Mouse (Mus musculus) liver, postnatal 0 days (tissue): Measurements from ENCODE around the gene Timm50. TPM values are rescaled to one million over a fixed set of nuclear protein-coding genes. Genes with fewer than 3 reads are reported as not detected.

ENCODE experiments used
- ATAC-seq: fragments of 200-750 bp; cut with Nextera tagmentation; 2 replicates; pipeline ENCODE4 v1.8.0; 2017; ENCODE audit warnings: mild to moderate bottlenecking, moderate library complexity
- DNase-seq: peaks from one replicate; pipeline ENCODE4 v3.0.0-alpha.2; 2016
- H3K27ac ChIP-seq: fragments of 300-500 bp; sonication (generic); 2 replicates; pipeline ENCODE4 v1.5.1; 2014; ENCODE audit warnings: antibody characterized with exemption, moderate library complexity, mild to moderate bottlenecking, low read depth
- H3K27me3 ChIP-seq: fragments of 300-500 bp; sonication (generic); 2 replicates; pipeline ENCODE4 v1.6.1; 2014; ENCODE audit warnings: low read length, control low read depth, mixed read lengths; ENCODE audit not compliant: insufficient read depth
- H3K36me3 ChIP-seq: fragments of 300-500 bp; sonication (generic); replicated peaks from 2 replicates; pipeline ENCODE4 v1.6.1; 2014; ENCODE audit warnings: mild to moderate bottlenecking, control low read depth, low read length, moderate library complexity, mixed read lengths; ENCODE audit not compliant: insufficient read depth
- H3K4me1 ChIP-seq: fragments of 300-500 bp; sonication (generic); 2 replicates; pipeline ENCODE4 v1.6.1; 2014; ENCODE audit warnings: antibody characterized with exemption, mild to moderate bottlenecking, control low read depth; ENCODE audit not compliant: insufficient read depth
- H3K4me2 ChIP-seq: fragments of 300-500 bp; sonication (generic); 2 replicates; pipeline ENCODE4 v1.6.1; 2014; ENCODE audit warnings: low read depth, mild to moderate bottlenecking, low read length, moderate library complexity, mixed read lengths
- H3K4me3 ChIP-seq: fragments of 300-500 bp; sonication (generic); 2 replicates; pipeline ENCODE4 v1.5.1; 2014; ENCODE audit warnings: low read depth, low read length
- H3K9ac ChIP-seq: fragments of 300-500 bp; sonication (generic); replicated peaks from 2 replicates; pipeline ENCODE4 v1.6.1; 2014; ENCODE audit warnings: mild to moderate bottlenecking, moderate library complexity
- H3K9me3 ChIP-seq: fragments of 300-500 bp; sonication (generic); 2 replicates; pipeline ENCODE4 v1.6.1; 2016; ENCODE audit warnings: mild to moderate bottlenecking, control low read depth, low read length, mixed read lengths
- CTCF ChIP-seq: sonication (generic); IDR thresholded peaks from 2 replicates; pipeline ENCODE4 v1.5.1; 2016; ENCODE audit warnings: antibody characterized with exemption, low read depth
- EP300 ChIP-seq: IDR thresholded peaks from 2 replicates; pipeline ENCODE4 v1.6.1; 2016; ENCODE audit warnings: antibody characterized with exemption, low read depth, mild to moderate bottlenecking
- WGBS: fragments of 180-500 bp; shearing (Covaris S2); extraction: QIAGEN DNeasy Blood & Tissue Kit; methylation state at CpG from one replicate; pipeline ENCODE4 v1.1.7; 2014; ENCODE audit not compliant: insufficient replicate concordance; 5-methylcytosine and 5-hydroxymethylcytosine counted together
- polyA plus RNA-seq: library from polyadenylated mRNA; unstranded; fragments of >200 nt; fragmentation: Nextera tagmentation; extraction: Ambion mirVana; gene quantifications from 2 replicates; pipeline ENCODE4 v1.2.1, GENCODE M21; 2015

The Timm50 gene
- polyA plus RNA-seq, 1 experiment from 2014 or later, result 53.9 TPM

DNA sequence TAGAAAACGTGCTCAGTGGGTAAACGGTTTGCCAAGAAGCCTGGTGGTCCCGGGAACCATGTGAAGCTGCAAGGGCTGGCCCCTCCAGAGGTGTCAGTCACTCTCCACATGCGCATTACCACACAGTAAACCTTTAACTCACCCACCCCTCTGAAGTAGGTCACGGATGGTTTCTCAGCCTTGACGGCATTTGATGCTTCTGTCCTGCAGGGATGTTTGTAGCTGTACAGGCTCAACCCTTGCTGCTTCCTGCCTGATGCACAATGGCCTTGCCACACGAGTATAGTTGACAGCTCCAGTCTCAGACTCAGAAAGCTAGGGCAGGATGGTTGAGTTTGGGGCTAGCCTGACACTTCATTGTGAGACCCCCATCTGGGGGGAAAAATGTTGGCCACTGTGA, 31.2 kb downstream of the Timm50 start:
- DNase-seq (no peak), ATAC-seq (no peak)
- H3K27ac ChIP-seq, result no peak overlapping the region
- 62% methylated on average over 7 of the region's 7 CpGs for WGBS
- H3K27me3 ChIP-seq, result no peaks in the 10 kb centered on the region
- H3K9me3 ChIP-seq, result no peaks in the 10 kb centered on the region
- no peak overlapping the region for H3K9ac ChIP-seq
- TF ChIP-seq EP300, result no peak
- TF ChIP-seq CTCF, result no peak
- no peak overlapping the region for H3K4me3 ChIP-seq
- no peaks in the 10 kb centered on the region for H3K36me3 ChIP-seq
- peaks cover 6% of the 10 kb centered on the region for H3K4me1 ChIP-seq
- no peak overlapping the region for H3K4me2 ChIP-seq

DNA sequence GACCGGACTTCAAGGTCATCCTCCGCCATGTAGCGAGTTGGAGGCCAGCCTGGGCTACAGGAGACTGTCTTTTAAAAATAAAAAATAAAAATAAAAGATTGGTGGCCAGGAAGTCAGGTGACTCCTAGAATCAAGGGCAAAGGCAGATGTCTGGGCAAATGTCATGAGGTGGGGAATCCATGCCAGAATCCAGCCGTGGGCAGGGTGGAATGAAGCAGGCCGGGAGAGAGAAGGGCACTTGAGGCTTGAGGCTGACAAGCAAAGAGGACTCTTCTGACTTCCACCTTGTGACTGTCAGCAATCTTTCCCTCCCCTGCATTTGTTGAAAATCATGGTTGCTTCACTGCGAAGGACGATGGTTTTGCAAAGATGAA, 33.6 kb downstream of the Timm50 start:
- Histone ChIP-seq H3K27me3 (no peaks in the 10 kb centered on the region), H3K4me3 (peak overlapping the region; percentile 67), H3K4me1 (peaks cover 6% of the 10 kb centered on the region), H3K36me3 (no peaks in the 10 kb centered on the region), H3K27ac (peak overlapping the region; percentile 73; the same call in 1 of the 2 replicates), H3K9ac (peak overlapping the region; percentile 81), H3K9me3 (no peaks in the 10 kb centered on the region), H3K4me2 (peak overlapping the region; percentile 93)
- DNase-seq (no peak), ATAC-seq (no peak)
- WGBS, result 87% methylated on average over 7 of the region's 7 CpGs
- no peak for TF ChIP-seq EP300
- TF ChIP-seq CTCF, result no peak

DNA sequence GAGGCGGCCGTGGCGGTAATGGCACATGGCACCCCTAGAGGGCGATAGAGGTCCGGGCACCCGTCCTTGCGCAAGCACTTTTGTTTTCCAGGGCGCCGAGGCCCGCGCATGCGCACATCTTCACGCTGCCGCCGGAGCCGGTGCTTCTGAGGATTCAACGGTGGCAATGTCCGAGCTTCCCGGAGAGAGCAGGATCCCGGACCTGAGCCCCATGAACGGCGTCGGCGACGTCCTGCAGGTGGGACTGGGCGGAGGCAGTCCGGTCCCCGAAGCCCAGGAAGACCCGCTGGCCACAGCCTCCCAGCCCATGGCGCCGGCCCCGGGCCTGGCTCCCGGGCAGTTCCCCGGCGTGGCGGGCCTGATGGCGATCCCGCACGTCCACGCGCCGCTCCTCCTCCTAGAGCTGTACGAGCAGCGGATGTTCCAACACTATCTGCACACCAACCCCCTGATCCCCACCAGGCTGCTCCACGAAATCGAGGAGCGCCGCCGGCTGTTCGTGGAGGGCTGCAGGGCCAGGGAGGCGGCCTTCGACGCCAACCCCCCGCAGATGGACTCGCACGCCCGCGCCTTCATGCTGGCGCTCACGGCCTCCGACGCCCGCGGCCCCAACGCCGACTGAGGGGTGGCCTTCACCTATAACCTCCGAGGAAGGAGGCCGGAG, 34.1 kb downstream of the Timm50 start, which contains the start of gene Eid2b:
Eid2b (plus strand) TSS at position 125 of the 664 bp plus-strand sequence.
- peak within 1 kb of the TSS; percentile 73 for H3K27ac ChIP-seq
- H3K4me1 ChIP-seq, result peaks cover 6% of the 10 kb centered on the region
- 3% methylated on average over 65 of the region's 68 CpGs for WGBS
- peak within 1 kb of the TSS; percentile 81 for H3K9ac ChIP-seq
- peak within 1 kb of the TSS; percentile 93 for H3K4me2 ChIP-seq
- H3K27me3 ChIP-seq, result no peaks in the 10 kb centered on the region
- peak within 1 kb of the TSS; percentile 67 for H3K4me3 ChIP-seq
- H3K36me3 ChIP-seq, result no peaks in the 10 kb centered on the region
- H3K9me3 ChIP-seq, result no peaks in the 10 kb centered on the region
- DNase-seq, result peak; percentile 95
- peak; percentile 85 for ATAC-seq
- TF ChIP-seq CTCF, result peak; percentile 98
- TF ChIP-seq EP300, result no peak

DNA sequence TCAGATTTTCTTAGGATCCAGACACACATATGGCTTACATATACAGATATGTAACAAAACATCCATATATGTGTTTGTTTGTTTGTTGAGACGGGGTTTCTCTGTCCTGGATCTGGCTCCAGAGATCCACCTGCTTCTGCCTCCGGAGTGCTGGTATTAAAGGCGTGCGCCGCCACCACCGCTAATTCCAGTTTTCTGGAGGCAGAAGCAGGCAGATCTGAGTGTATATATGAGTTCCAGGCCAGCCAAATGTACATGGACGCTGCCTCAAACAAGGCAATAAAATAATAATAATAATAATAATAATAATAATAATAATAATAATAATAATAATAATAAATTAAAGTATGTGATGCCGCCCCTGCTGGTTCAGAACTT, 34.6 kb downstream of the Timm50 start:
- H3K4me1 ChIP-seq, result peaks cover 6% of the 10 kb centered on the region
- no peak for ATAC-seq
- no peaks in the 10 kb centered on the region for H3K27me3 ChIP-seq
- no peaks in the 10 kb centered on the region for H3K9me3 ChIP-seq
- H3K36me3 ChIP-seq, result no peaks in the 10 kb centered on the region
- H3K9ac ChIP-seq, result no peak overlapping the region
- no peak for DNase-seq
- TF ChIP-seq CTCF (no peak), EP300 (no peak)
- H3K4me3 ChIP-seq, result peak overlapping the region; percentile 67
- 50% methylated on average over 8 of the region's 8 CpGs for WGBS
- H3K27ac ChIP-seq, result no peak overlapping the region
- no peak overlapping the region for H3K4me2 ChIP-seq

DNA sequence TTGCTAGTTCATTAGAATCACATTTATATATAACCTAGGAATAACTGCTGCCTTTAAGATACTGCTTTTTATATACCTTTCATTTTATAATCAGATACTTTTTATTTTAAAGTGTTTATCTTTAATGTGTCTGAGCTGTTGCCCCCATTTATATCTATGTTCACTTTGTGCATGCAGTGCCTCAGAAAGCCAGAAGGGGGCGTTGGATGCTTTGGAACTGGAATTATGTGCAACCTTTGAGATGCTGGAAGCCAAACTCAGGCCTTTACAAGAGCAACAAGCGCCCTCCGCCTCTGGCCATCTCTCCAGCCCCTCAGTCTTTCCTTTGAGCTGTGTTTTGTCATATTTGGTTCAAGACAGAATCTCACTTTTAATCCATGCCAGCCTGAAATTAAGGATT, 40.1 kb downstream of the Timm50 start:
- DNase-seq, result no peak
- 56% methylated on average over 3 of the region's 3 CpGs for WGBS
- TF ChIP-seq EP300, result no peak
- peak; percentile 35 for TF ChIP-seq CTCF
- no peaks in the 10 kb centered on the region for H3K36me3 ChIP-seq
- H3K4me3 ChIP-seq, result no peak overlapping the region
- no peak overlapping the region for H3K4me2 ChIP-seq
- no peak for ATAC-seq
- H3K27me3 ChIP-seq, result peaks cover 8% of the 10 kb centered on the region; the same call in 1 of the 2 replicates
- H3K27ac ChIP-seq, result no peak overlapping the region
- no peaks in the 10 kb centered on the region for H3K9me3 ChIP-seq
- H3K9ac ChIP-seq, result no peak overlapping the region
- no peaks in the 10 kb centered on the region for H3K4me1 ChIP-seq

DNA sequence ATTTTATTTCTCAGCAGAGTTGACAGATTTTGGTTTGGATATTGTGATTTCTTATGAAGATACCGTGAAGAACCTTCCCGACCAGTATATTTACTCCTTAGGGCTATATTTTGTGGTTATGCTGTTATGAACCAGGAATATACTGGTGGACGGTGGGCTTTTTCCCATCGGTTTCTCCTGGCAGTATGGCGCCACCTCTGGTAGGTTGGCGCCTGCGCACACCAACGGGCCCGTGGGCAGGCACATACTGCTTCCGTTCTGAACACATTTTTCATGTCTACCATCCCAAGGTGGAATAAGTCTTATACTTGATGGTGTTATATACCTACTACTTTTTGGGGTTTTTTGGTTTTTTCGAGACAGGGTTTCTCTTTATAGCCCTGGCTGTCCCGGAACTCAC, 42.5 kb downstream of the Timm50 start:
- no peak for DNase-seq
- H3K4me2 ChIP-seq, result no peak overlapping the region

More for the DNA sequence above, 42.5 kb downstream of the Timm50 start:
- no peak overlapping the region for H3K27ac ChIP-seq
- TF ChIP-seq EP300 (no peak), CTCF (peak; percentile 32; the same call in 1 of the 2 replicates)
- no peak overlapping the region for H3K4me3 ChIP-seq
- no peak overlapping the region for H3K9ac ChIP-seq
- no peak for ATAC-seq
- no peaks in the 10 kb centered on the region for H3K36me3 ChIP-seq
- no peaks in the 10 kb centered on the region for H3K4me1 ChIP-seq
- H3K9me3 ChIP-seq, result no peaks in the 10 kb centered on the region
- H3K27me3 ChIP-seq, result peaks cover 8% of the 10 kb centered on the region; the same call in 1 of the 2 replicates
- 86% methylated on average over 12 of the region's 12 CpGs for WGBS
